ENCODE assay signal across 1 mouse cellular context in the genomic region with DNA sequence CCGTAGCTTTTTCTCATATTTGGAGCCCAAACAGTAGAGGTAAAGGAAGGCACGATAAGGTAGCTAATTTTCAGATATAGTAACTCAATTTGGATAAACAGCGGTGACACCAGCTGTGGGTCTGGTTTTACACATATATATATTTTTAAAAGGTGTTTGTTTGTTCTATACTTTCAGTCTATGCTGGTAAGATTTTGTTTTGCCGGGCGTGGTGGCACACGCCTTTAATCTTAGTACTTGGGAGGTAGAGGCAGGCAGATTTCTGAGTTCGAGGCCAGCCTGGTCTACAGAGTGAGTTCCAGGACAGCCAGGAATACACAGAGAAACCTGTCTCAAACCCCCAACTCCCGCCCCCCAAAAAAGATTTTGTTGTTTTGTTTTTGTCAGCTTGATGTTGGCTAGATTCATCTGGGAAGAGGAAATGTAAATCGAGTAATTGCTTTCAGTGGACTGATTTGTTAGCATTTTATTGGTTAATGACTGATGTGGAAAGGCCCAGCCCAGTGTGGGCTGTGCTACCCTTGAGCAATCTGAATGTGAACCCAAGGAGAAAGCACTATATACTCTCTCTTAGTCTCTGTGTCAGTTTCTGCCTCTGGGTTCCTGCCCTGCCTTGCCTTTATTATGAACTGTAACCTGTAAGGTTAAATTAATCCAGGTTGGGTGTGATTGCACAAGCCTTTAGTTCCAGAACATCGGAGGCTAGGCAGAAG.
A peak's percentile ranks its signal among the peaks of the same experiment; 100 is the strongest.
TF ChIP-seq lines count a peak whose summit lies in the region.

No protein-coding gene starts in this region.

TF ChIP-seq in MEL, 35 proteins besides CTCF, POLR2A, EP300 and RAD21:
- TF ChIP-seq ETS1 (IDR thresholded peaks at IDR 0.05; ENCODE audit: low read depth, low read length) (peak; percentile 45; the same call in 1 of the 2 replicates), CHD1 (IDR thresholded peaks at IDR 0.05; ENCODE audit: low read depth, low read length) (0 out of 2 replicates have a peak, but pooled peaks have one; percentile 60), ZMIZ1 (IDR thresholded peaks at IDR 0.05; ENCODE audit: low read depth, low read length) (0 out of 2 replicates have a peak, but pooled peaks have one; percentile 12), MAX (IDR thresholded peaks at IDR 0.05; ENCODE audit: low read length) (0 out of 2 replicates have a peak, but pooled peaks have one; percentile 33), TBP (IDR thresholded peaks at IDR 0.05; ENCODE audit: low read depth, low read length) (peak; percentile 95), MYC (IDR thresholded peaks at IDR 0.05; ENCODE audit: low read depth, low read length) (peak; percentile 35; the same call in 1 of the 2 replicates), MXI1 (IDR thresholded peaks at IDR 0.05; ENCODE audit: low read depth, low read length) (peak; percentile 71), ZKSCAN1 (IDR thresholded peaks at IDR 0.05; ENCODE audit: low read depth, low read length) (no peak), MAFK (IDR thresholded peaks at IDR 0.05; ENCODE audit: borderline replicate concordance, low read depth, low read length) (0 out of 2 replicates have a peak, but pooled peaks have one; percentile 12), ELF1 (IDR thresholded peaks at IDR 0.05; ENCODE audit: low read depth, low read length) (no peak), RCOR1 (IDR thresholded peaks at IDR 0.05; ENCODE audit: low read depth, low read length) (peak; percentile 13)
